Mouse (Mus musculus) colon, adult 2 months (tissue): ENCODE data around the gene 4933403O08Rik. TPM values are rescaled to one million over a fixed set of nuclear protein-coding genes. Genes with fewer than 3 reads are reported as not detected.

Experiments used
- polyA plus RNA-seq: library from polyadenylated mRNA; depleted of rRNA; stranded (reverse); fragments of >200 nt; gene quantifications from 2 replicates; pipeline ENCODE4 v1.2.3, GENCODE M21; 2012; rRNA removed

The 4933403O08Rik gene
- not detected in 2 replicates for polyA plus RNA-seq

GRCm38 (mm10) chrX:112238749-112239148, at the start of gene 4933403O08Rik:
4933403O08Rik (plus strand) TSS chrX:112239049.

Other genes with a start within 250 kb of the 4933403O08Rik start
- gene Tex16, start 228.0 kb upstream of the 4933403O08Rik start, polyA plus RNA-seq: not detected in 2 replicates
- gene Apool, start 72.3 kb downstream of the 4933403O08Rik start, polyA plus RNA-seq: 2.0 and 3.4 TPM in 2 replicates
- not detected in 2 replicates for gene Satl1, start 167.7 kb downstream of the 4933403O08Rik start, polyA plus RNA-seq